Mouse (Mus musculus) C2C12 (cell line): ENCODE measurements around the gene Fam131c.

Experiments used
- CEBPB ChIP-seq: IDR thresholded peaks from one replicate; pipeline ENCODE4 v1.6.1; 2011; ENCODE audit warnings: low read depth, mild to moderate bottlenecking, control low read depth, moderate library complexity
- CTCF ChIP-seq: IDR thresholded peaks from one replicate; pipeline ENCODE4 v1.5.1; 2011; ENCODE audit not compliant: control insufficient read depth, insufficient read depth, insufficient read length
- FOSL1 ChIP-seq: IDR thresholded peaks from one replicate; pipeline ENCODE4 v1.8.0; 2011; ENCODE audit warnings: mild to moderate bottlenecking, low read length; ENCODE audit not compliant: poor library complexity, insufficient read depth, severe bottlenecking
- MAX ChIP-seq: IDR thresholded peaks from one replicate; pipeline ENCODE4 v1.6.1; 2011; ENCODE audit warnings: mild to moderate bottlenecking, control low read depth
- MYOD1 ChIP-seq: IDR thresholded peaks from one replicate; pipeline ENCODE4 v1.6.1; 2011; ENCODE audit warnings: low read depth; ENCODE audit not compliant: control insufficient read depth, insufficient read length
- USF1 ChIP-seq: IDR thresholded peaks from one replicate; pipeline ENCODE4 v1.6.1; 2011; ENCODE audit warnings: low read depth, mild to moderate bottlenecking, control low read depth, moderate library complexity

DNA sequence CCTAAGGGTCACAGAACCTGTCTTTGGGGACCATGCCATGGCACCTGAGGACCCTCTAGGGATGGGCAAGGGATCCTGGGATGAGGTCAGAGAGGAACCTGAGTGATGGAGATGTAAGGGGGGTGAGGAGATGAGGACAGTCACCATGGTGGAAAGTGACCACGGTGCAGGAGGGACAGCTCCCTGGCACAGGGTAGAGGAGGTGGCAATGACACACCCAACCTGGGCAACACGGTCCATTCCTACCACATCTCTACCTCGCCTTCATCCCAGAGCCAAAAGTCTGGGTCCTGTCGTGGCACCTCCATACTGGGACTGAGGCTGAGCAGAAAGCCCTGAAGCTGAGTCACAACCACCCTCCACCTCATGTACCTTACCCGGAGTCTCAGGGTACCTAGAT is 54.8 kb downstream of the Fam131c start:
- TF ChIP-seq CTCF (no peak), MYOD1 (no peak), CEBPB (no peak), MAX (no peak), USF1 (no peak), FOSL1 (no peak)
